Mouse (Mus musculus): ENCODE data around the gene Itpk1.

- TF ChIP-seq CTCF (IDR thresholded peaks at IDR 0.05; ENCODE audit: borderline replicate concordance, insufficient read depth, low read depth, low read length) = no peak
- TF ChIP-seq POLR2A (IDR thresholded peaks at IDR 0.05; ENCODE audit: borderline replicate concordance, insufficient read depth, low read length) = no peak
Observed at GRCm38 (mm10) chr12:102743036-102743588, 38.4 kb upstream of the Itpk1 start.

Measured in cerebellum, adult 2 months (tissue).